Mouse (Mus musculus): ENCODE results near the gene Emp3. TPM values are rescaled to one million over a fixed set of nuclear protein-coding genes. Genes with fewer than 3 reads are reported as not detected.
A peak's percentile ranks its signal among the peaks of the same experiment; 100 is the strongest.

Emp3 gene
- polyA plus RNA-seq, 1 experiment = 365 TPM

GRCm38 (mm10) chr7:45929688-45930087 is 8.5 kb upstream of the Emp3 start:
- H3K27ac ChIP-seq (ENCODE audit: control insufficient read depth, insufficient read depth, low read length) = no peak overlapping the region
- WGBS = 97% methylated on average over 1 of the region's 1 CpGs
- H3K4me3 ChIP-seq (ENCODE audit: control insufficient read depth, insufficient read depth, low read length) = no peak overlapping the region
- no peaks in the 10 kb centered on the region for H3K36me3 ChIP-seq (ENCODE audit: control insufficient read depth, insufficient read depth, low read length)
- DNase-seq = no peak
- H3K4me1 ChIP-seq (replicated peaks; ENCODE audit: control insufficient read depth, insufficient read depth, low read length) = no peaks in the 10 kb centered on the region
- no peaks in the 10 kb centered on the region for H3K27me3 ChIP-seq (ENCODE audit: control insufficient read depth, insufficient read depth, low read length)
- TF ChIP-seq POLR2A (IDR thresholded peaks at IDR 0.05; ENCODE audit: control insufficient read depth, extremely low read depth, insufficient read depth, low read length, poor library complexity) = no peak
- no peak for TF ChIP-seq CTCF (IDR thresholded peaks at IDR 0.05; ENCODE audit: borderline replicate concordance, control insufficient read depth, extremely low read depth, insufficient read depth, low read length, poor library complexity)

- TF ChIP-seq POLR2A (IDR thresholded peaks at IDR 0.05; ENCODE audit: control insufficient read depth, extremely low read depth, insufficient read depth, low read length, poor library complexity) (no peak), CTCF (IDR thresholded peaks at IDR 0.05; ENCODE audit: borderline replicate concordance, control insufficient read depth, extremely low read depth, insufficient read depth, low read length, poor library complexity) (no peak)
- Histone ChIP-seq H3K27ac (ENCODE audit: control insufficient read depth, insufficient read depth, low read length) (no peak overlapping the region), H3K27me3 (ENCODE audit: control insufficient read depth, insufficient read depth, low read length) (no peaks in the 10 kb centered on the region), H3K36me3 (ENCODE audit: control insufficient read depth, insufficient read depth, low read length) (no peaks in the 10 kb centered on the region), H3K4me1 (replicated peaks; ENCODE audit: control insufficient read depth, insufficient read depth, low read length) (peaks cover 7% of the 10 kb centered on the region), H3K4me3 (ENCODE audit: control insufficient read depth, insufficient read depth, low read length) (no peak overlapping the region)
- no peak for DNase-seq
- 92% methylated on average over 21 of the region's 23 CpGs for WGBS
Observed at GRCm38 (mm10) chr7:45928626-45929295, 7.6 kb upstream of the Emp3 start.

- TF ChIP-seq CTCF (IDR thresholded peaks at IDR 0.05; ENCODE audit: borderline replicate concordance, control insufficient read depth, extremely low read depth, insufficient read depth, low read length, poor library complexity) (peak; percentile 74), POLR2A (IDR thresholded peaks at IDR 0.05; ENCODE audit: control insufficient read depth, extremely low read depth, insufficient read depth, low read length, poor library complexity) (no peak)
- peaks cover 39% of the 10 kb centered on the region for H3K4me1 ChIP-seq (replicated peaks; ENCODE audit: control insufficient read depth, insufficient read depth, low read length)
- H3K27ac ChIP-seq (ENCODE audit: control insufficient read depth, insufficient read depth, low read length) = peak overlapping the region; percentile 92
- peak; percentile 71 for DNase-seq
- 25% methylated on average over 14 of the region's 14 CpGs for WGBS
- H3K36me3 ChIP-seq (ENCODE audit: control insufficient read depth, insufficient read depth, low read length) = no peaks in the 10 kb centered on the region
- no peaks in the 10 kb centered on the region for H3K27me3 ChIP-seq (ENCODE audit: control insufficient read depth, insufficient read depth, low read length)
- H3K4me3 ChIP-seq (ENCODE audit: control insufficient read depth, insufficient read depth, low read length) = peak overlapping the region; percentile 29
Observed at GRCm38 (mm10) chr7:45924429-45924816, 3.2 kb upstream of the Emp3 start.

GRCm38 (mm10) chr7:45923762-45924428 is 2.7 kb upstream of the Emp3 start, which contains the start of gene Ccdc114:
Ccdc114 (plus strand) TSS chr7:45924072.
- 10% methylated on average over 24 of the region's 24 CpGs for WGBS
- TF ChIP-seq POLR2A (IDR thresholded peaks at IDR 0.05; ENCODE audit: control insufficient read depth, extremely low read depth, insufficient read depth, low read length, poor library complexity) (no peak), CTCF (IDR thresholded peaks at IDR 0.05; ENCODE audit: borderline replicate concordance, control insufficient read depth, extremely low read depth, insufficient read depth, low read length, poor library complexity) (no peak)

GRCm38 (mm10) chr7:45922928-45923761 is 1.9 kb upstream of the Emp3 start:
- Histone ChIP-seq H3K4me1 (replicated peaks; ENCODE audit: control insufficient read depth, insufficient read depth, low read length) (peaks cover 46% of the 10 kb centered on the region), H3K36me3 (ENCODE audit: control insufficient read depth, insufficient read depth, low read length) (no peaks in the 10 kb centered on the region), H3K27me3 (ENCODE audit: control insufficient read depth, insufficient read depth, low read length) (no peaks in the 10 kb centered on the region), H3K4me3 (ENCODE audit: control insufficient read depth, insufficient read depth, low read length) (peak overlapping the region; percentile 51), H3K27ac (ENCODE audit: control insufficient read depth, insufficient read depth, low read length) (peak overlapping the region; percentile 92)
- TF ChIP-seq CTCF (IDR thresholded peaks at IDR 0.05; ENCODE audit: borderline replicate concordance, control insufficient read depth, extremely low read depth, insufficient read depth, low read length, poor library complexity) (no peak), POLR2A (IDR thresholded peaks at IDR 0.05; ENCODE audit: control insufficient read depth, extremely low read depth, insufficient read depth, low read length, poor library complexity) (peak; percentile 55; the same call in 1 of the 2 replicates)
- under 1% methylated on average over 37 of the region's 37 CpGs for WGBS
- peak; percentile 93 for DNase-seq

More at GRCm38 (mm10) chr7:45923762-45924428, 2.7 kb upstream of the Emp3 start, which contains the start of gene Ccdc114:
- Histone ChIP-seq H3K27me3 (ENCODE audit: control insufficient read depth, insufficient read depth, low read length) (no peaks in the 10 kb centered on the region), H3K4me1 (replicated peaks; ENCODE audit: control insufficient read depth, insufficient read depth, low read length) (peaks cover 44% of the 10 kb centered on the region), H3K27ac (ENCODE audit: control insufficient read depth, insufficient read depth, low read length) (peak within 1 kb of the TSS; percentile 92), H3K36me3 (ENCODE audit: control insufficient read depth, insufficient read depth, low read length) (no peaks in the 10 kb centered on the region), H3K4me3 (ENCODE audit: control insufficient read depth, insufficient read depth, low read length) (peak within 1 kb of the TSS; percentile 51)
- peak; percentile 42 for DNase-seq

Measured in thymus, adult 2 months (tissue).